Mouse (Mus musculus): ENCODE measurements around the gene Ankrd11.

DNA sequence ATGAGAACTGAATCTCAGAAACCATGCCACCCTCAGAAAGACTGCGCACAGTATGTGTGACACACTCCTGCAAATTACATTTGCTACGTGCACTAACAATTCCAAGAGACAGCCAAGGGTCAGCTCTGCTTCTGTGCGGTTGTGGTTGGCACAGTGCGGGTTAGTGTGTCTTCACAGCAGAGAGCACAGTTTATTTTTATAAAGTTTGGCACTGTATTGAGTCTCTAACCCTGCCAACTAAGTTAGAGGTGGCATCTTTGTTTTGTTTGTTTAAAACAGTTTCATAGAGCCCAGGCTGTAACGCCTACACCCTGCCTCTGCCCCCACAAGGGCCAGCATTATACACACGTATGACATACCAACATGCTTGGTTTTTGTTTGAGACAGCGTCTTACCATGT lies 140.6 kb downstream of the Ankrd11 start:
- TF ChIP-seq CTCF (IDR thresholded peaks at IDR 0.05; ENCODE audit: control insufficient read depth, insufficient read depth, insufficient replicate concordance, low read depth, low read length) (no peak), POLR2A (IDR thresholded peaks at IDR 0.05; ENCODE audit: control insufficient read depth, low read depth, low read length) (no peak)
